Mouse (Mus musculus) left cerebral cortex, adult 18-20 months (tissue): ENCODE measurements around the gene Adcyap1r1. TPM values are rescaled to one million over a fixed set of nuclear protein-coding genes. Genes with fewer than 3 reads are reported as not detected.

ENCODE experiments used
- DNase-seq, 2 experiments: peaks; one replicate each; pipeline ENCODE4 v3.0.0; 2021 to 2022; ENCODE audit warnings: low spot score in 2 of 2, mixed read lengths in 1 of 2
- long read RNA-seq, 2 experiments: library from polyadenylated mRNA; stranded (forward); transcript quantifications; one replicate each; pipeline ENCODE4 v2.0.0; 2021
- total RNA-seq, 2 experiments: library from RNA; stranded (reverse); gene quantifications; 2 replicates each; pipeline ENCODE4 v1.2.3; 2021

Adcyap1r1 gene
- 100 to 1,000 TPM; 121 to 135 TPM for total RNA-seq
- long read RNA-seq, experiment 1, full-length matches to known transcripts: 45 of 118 reads
- long read RNA-seq, experiment 1, partial matches to known transcripts: 61 of 118 reads
- long read RNA-seq, experiment 1, other reads (novel, unspliced or antisense): 12 of 118 reads
- long read RNA-seq, experiment 2, full-length matches to known transcripts: 12 of 74 reads
- long read RNA-seq, experiment 2, partial matches to known transcripts: 57 of 74 reads
- long read RNA-seq, experiment 2, other reads (novel, unspliced or antisense): 5 of 74 reads

- DNase-seq: peak; percentile 55 to 78
These were observed at the start of gene Adcyap1r1 for GRCm38 (mm10) chr6:55451771-55452371. Gene Adcyap1r1, plus strand, starts transcription at chr6:55451978.

DNA sequence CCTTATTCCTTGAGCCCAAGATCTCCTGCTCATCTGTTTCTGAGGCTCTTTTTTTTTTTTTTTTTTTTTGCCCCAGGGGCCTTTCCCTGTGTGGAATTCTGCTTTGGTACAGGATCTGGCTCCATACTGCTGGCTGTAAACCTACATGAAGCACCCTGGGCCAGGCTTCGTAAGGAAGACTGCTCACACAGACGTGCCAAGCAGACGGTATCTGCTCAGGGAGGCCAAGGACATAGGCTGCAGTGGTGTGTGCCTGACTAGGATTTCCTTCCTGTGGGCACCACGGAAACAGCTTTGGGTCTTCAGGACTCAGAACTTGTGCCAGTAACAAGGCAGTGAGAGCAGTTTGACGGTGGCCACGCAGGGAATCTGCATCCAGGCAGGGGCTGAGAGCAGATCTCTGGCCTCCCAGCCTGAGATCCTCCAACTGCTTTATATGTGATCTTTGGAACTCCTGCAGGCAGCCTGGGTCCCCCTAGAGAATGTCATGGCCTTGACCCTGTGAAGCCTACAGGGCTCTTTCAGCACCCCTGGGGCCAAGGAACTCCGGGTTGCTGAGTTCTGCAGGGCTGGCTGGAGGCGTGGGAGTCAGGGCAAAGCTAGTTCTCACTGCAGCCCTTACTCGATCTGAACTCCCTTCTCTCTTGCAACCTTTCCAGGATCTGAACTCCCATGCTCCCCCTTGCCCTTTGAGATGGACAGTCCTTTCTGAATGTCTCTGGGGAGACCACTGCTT, 49.6 kb upstream of the Adcyap1r1 start:
- DNase-seq: no peak

- no peak for DNase-seq
These were observed 48.1 kb upstream of the Adcyap1r1 start for GRCm38 (mm10) chr6:55403411-55404309.

DNA sequence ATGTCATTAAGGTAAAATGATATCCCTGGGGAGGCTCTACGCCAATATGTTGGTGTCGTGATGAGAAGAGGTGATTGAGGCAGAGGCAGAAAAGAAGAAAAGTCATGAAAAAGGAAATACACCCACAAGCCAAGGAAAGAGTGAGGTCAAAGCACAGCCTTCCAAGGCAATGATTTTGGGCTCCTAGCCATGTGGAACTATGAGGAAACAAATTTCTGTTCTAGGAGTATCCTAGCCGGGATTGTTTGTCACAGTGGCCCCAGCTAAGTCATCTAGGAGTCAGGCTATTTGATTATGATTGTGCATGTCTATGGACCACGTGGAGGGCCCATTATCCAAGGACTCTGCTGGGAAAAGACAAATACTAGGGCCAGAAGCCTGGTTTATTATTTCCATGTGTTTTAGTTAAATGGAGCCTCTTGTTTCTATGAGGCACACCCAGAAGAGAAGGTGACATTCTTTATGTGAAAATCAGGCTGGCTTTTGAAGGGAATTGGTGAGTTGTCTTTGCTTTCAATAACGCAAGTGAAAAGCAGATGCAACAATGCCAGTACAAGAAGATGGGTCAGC, 47.3 kb upstream of the Adcyap1r1 start:
- DNase-seq: no peak

- DNase-seq: no peak
These were observed 44.4 kb upstream of the Adcyap1r1 start for GRCm38 (mm10) chr6:55407345-55407744.

GRCm38 (mm10) chr6:55410119-55410775, 41.5 kb upstream of the Adcyap1r1 start:
- DNase-seq: no peak

DNA sequence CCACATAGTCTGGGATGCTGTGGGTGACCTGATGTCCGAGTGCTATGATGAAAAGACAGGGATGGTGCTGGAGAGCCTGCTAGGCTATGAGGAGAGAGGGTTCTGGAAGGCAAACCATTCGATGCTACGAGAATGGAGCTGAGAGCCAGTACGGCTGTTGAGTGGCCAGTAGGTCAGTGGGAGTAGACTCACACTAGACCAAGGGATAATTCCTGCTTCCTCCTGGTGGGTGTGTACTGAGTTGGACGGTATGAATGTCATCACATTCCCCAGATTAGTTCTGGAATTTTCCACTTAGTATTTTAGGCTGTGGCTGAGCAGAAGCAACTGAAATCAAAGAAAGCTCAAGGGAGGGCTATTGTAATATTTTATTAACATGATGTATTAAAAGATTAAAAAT, 40.8 kb upstream of the Adcyap1r1 start:
- no peak for DNase-seq

- DNase-seq: no peak
These were observed 35.6 kb upstream of the Adcyap1r1 start for GRCm38 (mm10) chr6:55416202-55416601.

- DNase-seq: no peak
These were observed 32.9 kb upstream of the Adcyap1r1 start for GRCm38 (mm10) chr6:55418746-55419410.

DNA sequence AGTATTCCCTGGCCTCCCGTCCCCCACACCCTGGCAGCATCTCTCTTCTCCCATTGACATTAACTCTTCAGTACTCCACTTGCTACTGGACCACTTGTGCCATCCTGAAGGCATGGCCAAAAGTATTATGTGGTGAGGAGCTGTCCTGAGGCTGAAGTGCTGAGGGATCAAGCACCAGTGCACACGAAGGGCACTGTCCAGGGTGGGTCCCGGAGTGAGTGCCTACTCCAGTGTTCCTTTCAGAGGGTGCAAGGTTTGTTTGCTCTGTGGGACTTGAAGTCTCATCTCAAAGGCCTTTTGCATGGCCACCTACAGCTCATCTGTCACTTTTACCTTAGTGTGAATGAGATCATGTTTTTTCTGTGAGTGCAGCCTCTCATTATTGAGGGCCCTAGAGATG, 31.4 kb upstream of the Adcyap1r1 start:
- no peak for DNase-seq

DNA sequence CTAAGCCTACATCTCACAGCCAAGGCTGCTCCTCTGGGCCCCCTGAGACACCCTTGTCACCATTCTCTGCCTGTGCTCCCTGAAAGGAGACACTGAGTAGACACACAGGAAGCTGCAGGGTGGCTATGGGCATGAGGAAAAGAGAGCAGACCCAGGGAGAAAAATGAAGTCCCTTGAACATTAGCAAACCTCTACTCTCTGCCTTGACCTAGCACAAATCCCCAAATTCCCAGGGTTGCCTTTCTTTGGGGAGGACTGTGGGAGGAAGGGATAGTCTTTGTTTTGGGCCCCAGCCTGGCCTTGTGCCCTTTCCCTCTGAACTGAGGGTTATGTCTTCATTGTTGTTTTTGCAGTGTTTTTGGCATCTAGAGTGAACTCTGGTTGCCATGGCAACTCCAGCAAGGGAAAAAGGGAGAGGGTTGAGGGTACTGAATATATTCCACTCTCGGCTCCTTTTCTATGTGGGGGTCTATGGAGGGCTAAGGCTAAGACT, 30.9 kb upstream of the Adcyap1r1 start:
- DNase-seq: no peak

DNA sequence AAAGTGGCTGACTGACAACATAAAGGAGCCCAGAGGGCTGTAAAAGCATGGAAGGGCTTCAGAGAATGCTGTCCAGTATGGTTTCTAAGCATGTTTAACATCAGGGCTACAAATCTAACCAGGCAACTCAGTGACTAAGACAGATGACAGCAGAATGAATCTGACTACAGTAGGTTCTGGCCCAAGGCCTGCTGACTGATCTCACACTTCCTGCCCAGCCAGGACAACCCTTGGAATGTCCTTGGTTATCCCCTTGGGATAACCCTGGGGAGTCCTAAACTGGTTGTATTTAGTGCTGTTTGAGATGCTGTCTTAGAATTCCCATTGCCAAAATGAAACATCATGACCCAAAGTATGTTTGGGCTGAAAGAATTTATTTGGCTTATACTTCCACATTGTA, 19.7 kb upstream of the Adcyap1r1 start:
- no peak for DNase-seq

- DNase-seq: peak in 1 of 2 experiments; percentile 55
These were observed 17.4 kb upstream of the Adcyap1r1 start for GRCm38 (mm10) chr6:55434360-55434759.

- DNase-seq: no peak
These were observed 16.3 kb upstream of the Adcyap1r1 start for GRCm38 (mm10) chr6:55435266-55436159.

- no peak for DNase-seq
These were observed 13.9 kb upstream of the Adcyap1r1 start for GRCm38 (mm10) chr6:55437919-55438318.

DNA sequence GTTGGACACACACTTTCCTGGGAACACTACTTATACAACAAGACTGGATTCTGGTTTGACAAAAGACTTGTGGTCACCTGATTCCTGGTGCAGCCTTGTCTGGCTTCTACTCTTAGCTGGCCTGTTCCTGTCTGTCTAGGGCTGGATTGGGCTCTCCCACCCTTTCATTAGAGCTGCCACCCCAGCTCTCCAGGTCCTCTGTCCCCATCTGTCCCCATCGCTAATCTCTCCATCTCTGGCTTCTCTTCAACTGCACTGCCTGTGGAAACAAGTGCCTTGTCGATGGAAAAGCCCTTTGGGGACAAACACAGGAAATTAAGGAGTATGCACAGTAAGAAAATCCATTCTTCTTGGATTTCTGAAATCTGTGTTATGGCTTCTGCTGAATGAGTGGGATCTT, 12.9 kb upstream of the Adcyap1r1 start:
- no peak for DNase-seq

- peak in 1 of 2 experiments; percentile 49 for DNase-seq
These were observed 7.7 kb upstream of the Adcyap1r1 start for GRCm38 (mm10) chr6:55443927-55444688.

GRCm38 (mm10) chr6:55444721-55445120, 7.1 kb upstream of the Adcyap1r1 start:
- DNase-seq: no peak
